Mouse (Mus musculus): ENCODE data around the gene Foxn3.
A peak's percentile ranks its signal among the peaks of the same experiment; 100 is the strongest.

Foxn3 gene

DNA sequence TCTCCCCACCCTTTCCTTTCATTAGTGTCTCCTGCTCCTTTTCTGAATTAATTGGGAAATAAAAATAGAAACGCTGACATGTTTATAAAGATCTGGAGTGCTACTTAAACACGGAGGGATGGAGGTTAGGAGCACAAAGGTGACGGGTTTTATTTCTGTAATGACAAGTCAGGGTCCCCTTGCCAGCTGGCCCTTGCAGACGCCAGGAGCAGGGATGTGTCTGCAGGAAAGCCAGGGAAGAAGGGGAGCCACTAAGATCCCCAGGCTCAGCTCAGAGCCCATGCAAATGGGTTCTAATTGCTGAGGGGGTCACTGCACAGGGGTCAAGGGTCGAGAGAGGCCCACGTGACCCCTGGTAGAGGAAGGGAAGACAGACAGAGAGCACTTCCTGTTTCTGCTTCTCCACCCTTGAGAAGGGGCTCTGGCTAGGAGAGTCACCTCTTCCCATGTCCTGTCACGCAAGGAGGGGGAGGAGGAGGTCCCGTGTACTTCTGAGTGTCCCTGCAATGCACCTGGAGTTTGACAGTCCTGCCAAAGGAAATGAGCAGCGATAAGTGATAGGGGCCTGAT is 36.7 kb downstream of the Foxn3 start:
- no peak for DNase-seq (ENCODE audit: low spot score in 2 of 2)

DNA sequence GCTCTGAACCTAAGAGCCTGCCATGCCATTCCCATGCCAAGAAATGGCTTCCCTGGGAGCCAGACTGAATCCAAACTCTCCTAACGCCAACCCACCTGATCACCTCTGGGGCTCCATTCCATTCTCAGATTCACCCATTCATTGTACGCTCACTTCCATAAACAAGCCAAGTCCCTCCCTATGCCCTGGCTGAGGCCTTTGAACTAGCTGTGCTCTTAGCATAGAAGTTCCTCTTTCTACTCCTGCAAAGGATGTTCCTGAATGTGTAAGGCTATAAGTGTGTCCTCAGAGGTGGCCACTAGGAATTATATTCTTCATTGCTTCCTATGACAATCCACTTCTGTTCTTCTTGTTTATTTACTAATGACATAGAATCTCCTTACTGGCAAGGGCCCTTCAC is 40.5 kb downstream of the Foxn3 start:
- DNase-seq (ENCODE audit: low spot score in 2 of 2), result no peak

DNA sequence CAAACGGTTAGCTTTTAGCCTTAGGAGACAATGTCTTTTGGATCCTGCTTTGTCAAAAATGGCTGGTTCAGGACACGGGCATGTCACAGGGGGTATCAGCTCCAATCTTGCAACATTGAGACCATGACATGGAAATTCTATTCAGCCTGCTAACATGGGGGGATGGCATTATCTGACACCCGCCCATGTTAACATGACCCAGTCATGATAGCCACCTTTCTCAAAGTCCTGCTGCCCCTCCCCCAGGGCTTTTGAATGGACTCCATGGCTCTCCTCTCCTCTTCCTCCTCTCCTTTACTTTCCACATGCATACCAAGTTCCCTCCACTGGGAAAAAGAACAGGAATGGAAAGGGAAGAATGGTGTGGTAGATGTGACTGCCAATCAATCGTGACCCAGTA is 43.5 kb downstream of the Foxn3 start:
- no peak for DNase-seq (ENCODE audit: low spot score in 2 of 2)

DNA sequence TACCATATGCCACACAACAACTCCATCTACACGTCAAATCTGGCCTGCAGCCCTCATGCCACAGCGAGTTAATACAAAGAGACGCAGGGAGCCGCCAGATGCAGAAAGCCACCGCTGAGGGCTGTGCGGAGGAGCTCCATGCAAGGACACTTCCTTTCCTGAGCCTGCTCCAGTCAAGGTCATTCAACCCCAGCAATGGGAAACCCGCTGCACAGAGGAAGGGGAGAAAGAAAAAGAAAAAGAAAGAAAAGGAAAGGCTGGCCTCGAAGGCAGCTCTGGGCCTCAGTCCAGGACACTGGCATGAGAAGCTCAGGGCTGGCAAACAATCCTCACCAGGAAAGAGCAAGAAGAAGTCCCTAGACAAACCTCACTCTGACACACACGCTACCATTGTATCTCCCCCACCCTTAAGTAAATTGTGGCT is 44.2 kb downstream of the Foxn3 start:
- DNase-seq (ENCODE audit: low spot score in 2 of 2), result peak in 1 of 2 experiments; percentile 55

DNA sequence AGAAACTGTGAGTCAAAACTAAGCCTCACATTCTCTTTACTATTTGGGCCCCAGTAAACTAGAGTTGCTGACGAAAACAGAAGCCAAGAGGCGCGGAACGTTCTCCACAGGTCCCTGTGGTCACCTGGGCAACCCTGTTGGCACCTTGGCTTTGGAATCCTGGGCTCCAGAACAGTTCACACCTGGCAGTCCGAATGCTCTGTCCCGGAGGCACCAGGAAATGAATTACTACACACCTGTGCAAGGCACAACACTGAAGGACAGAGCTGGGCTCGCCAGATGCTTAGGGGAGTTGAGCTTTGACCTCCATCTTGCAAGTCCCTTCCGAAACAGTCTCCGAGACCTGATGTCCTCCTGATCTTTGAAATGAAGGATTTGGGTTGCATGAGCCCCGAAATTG is 44.7 kb downstream of the Foxn3 start:
- no peak for DNase-seq (ENCODE audit: low spot score in 2 of 2)

DNA sequence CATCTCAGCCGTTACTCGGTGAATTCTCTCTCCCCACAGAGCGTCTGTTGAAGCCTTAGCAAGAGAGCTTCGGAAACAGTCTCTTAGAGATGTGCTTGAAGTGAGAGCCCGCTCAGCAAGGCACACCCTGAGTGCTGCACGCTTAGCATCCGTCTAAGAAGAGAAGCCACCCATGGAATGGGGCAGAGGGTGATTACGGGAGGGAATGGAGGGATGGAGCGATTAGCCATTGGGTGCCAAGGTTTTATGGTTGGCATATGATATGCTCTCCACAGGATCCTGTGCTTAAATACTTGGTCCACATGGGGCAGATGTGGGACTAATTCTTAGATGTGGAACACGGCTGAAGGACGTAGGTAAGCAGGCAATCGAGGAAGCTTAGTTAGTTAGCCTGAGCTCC is 45.3 kb downstream of the Foxn3 start:
- DNase-seq (ENCODE audit: low spot score in 2 of 2), result no peak

DNA sequence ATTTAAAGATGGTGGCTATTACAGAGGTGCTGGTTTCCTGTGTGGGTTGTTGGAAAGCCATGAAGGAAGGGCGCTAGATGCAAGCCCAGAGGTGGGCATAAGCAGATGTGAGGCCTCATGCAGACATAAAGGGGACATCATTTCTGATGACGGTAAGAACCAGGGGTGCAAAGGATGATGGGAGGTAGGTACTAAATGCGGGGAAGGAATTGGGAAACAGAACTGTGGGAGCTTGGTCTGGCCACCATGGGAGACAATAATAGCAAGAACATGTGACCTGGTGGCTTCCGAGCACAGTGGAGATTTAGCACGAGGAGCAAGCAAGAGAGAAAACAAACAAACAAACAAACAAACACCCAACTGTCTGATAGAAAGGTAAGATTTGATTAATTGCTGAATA is 46.1 kb downstream of the Foxn3 start:
- DNase-seq (ENCODE audit: low spot score in 2 of 2), result no peak

DNA sequence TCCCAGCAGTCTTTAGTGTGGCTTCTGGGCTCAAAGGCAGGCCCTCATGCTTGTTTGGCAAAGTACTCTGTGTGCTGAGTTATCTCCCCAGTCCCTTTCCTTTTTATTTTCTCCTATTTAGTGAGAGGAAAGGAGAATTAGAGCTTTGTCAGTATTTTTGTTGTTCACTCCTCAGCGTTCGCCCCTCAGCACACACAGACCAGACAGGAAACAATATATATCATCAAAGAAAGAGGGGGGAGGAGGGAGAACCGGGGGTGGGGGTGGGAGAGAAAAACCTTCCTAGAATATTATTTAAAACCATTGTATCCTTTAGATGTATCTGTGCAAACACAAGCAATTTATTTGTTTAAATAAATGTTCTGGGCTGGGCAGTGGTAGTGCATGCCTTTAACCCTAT is 47.9 kb downstream of the Foxn3 start:
- DNase-seq (ENCODE audit: low spot score in 2 of 2), result no peak

DNA sequence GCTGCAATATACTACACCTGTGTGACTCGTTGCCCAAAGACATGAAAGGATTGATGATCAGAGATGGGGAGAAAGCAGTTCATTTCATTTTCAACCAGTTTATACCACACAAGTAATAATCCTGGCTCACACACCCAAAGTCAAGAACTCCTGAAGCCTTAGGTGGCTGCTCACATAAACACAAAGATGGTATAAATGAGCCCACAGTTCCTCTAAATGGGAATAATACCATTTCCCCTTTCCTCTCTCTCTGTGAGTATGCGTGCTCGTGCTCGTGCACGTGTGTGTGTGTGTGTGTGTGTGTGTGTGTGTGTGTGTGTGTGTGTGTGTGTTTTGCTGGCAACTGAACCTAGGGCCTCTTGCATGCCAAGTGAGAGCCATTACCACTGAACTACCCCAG is 51.7 kb downstream of the Foxn3 start:
- DNase-seq (ENCODE audit: low spot score in 2 of 2), result no peak

DNA sequence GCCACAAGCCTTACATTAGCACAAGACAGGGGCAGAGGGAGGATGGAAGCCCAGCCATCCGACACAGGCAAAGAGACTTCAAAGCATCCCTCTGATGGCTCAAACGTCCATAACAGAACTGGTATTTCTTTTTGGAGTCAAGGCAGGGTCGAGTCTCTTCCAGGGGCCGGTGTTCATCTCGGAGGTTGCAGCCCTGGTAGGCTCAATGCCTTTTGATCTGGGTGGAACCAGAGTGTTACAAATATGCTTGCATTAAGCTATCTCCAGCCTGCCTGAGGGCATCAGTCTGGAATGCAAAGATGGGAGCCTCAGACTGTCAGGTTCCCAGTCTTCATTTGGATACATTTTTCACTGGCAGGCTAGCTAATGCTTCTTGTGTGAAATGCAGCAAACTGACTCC is 52.6 kb downstream of the Foxn3 start:
- no peak for DNase-seq (ENCODE audit: low spot score in 2 of 2)

DNA sequence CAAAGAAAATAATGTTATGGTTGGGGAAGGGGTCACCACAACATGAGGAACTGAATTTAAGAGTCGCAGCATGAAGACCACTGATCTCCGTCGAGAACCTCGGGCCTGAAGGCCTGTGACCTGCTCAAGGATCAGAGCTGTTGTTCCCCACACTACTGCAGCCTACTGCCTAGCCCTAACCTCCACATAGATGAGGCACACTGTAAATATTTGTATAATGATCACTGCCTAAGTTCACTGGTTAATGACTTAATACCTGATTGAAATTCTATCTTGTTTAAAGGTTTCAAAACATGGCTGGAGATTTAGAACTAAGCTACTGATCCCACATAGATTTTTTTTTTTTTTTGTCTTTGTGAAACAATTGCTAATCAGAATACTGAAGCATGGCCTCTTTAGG is 61.2 kb downstream of the Foxn3 start:
- no peak for DNase-seq (ENCODE audit: low spot score in 2 of 2)

DNA sequence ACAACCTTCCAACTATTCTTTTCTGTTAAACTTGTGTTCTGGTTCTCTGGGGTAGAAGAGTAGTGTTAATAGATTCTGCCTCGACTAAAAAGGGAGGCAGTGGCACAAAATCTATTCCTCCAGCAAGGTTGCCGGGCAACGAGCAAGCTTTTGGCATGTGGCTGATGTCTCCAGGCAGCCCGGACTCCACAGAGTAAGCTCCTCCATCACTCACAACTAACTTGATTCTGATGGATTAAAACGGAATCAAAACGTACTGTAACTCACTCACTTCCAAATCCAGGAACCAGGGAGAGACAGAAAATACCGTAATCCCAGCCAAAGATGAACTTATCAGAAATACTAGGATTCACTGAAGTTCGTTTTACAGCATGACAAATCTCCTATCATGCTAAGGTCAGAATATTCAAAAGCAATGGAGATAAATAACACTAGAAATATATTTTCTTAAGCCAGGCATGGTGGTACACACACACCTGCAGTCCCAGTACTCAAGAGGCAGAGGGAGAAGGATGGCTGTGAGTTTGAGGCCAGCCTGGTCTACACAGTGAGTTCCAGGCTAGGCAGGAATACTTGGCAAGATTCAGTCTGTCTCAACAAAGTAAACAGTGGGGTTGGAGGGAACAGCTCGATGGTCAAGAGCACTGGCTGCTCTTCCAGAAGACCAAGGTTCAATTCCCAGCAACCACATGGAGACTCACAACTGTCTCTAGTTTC is 64.2 kb downstream of the Foxn3 start:
- peak in 1 of 2 experiments; percentile 43 for DNase-seq (ENCODE audit: low spot score in 2 of 2)

DNA sequence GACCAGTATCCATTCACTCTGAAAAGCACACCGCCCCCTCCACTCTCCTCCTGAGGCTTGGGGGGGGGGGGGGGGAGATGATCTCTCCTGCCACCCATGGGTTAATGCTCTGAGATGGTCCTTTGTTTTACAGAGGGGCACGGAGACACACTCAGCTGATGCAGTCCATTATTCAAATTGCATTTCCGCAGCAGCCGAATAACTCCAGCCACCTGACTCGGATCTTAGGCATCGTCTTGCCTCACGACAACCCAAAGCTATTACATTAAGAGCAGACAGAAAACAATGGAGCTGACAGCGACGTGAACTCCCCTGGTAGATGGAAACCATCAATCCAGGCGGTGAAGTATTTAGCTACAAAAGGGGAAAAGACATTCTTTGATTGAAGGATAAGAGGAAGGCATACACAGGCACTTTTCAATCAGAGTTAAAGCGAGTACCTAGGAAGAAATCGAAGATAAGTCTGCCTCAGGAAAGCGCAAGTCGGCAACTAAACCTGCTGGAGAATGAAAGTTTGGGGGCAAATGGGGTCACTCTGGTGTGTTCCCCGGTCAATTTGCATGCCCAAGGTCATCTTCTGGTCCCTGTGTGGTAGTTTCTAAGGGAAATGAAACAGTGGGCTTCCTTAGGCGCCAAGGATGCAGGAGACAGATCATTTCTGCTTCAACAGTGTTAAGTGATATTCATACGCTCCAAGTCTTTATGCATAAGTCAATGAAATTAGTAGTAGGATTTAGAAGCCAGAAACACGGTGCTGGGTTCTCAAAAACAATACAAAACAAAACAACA is 65.0 kb downstream of the Foxn3 start:
- DNase-seq (ENCODE audit: low spot score in 2 of 2), result no peak

DNA sequence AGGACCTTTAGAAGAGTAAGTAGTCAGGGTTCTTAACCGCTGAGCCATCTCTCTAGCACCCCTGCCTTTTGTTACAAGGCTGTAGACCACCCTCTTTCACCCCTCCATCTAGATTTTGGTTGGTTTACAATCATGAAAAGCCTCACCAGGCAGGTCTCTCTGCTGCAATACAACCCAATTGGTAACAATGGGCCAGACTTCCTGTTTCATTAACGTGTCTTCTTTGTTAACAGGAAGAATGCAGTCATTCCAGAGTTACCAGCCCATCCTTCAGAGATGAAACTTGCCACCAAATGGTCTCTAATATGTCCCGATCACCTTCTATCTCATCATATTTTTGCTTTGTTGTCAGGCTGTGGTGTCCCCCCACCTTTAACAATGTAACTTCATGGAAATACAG is 66.4 kb downstream of the Foxn3 start:
- DNase-seq (ENCODE audit: low spot score in 2 of 2), result no peak

DNA sequence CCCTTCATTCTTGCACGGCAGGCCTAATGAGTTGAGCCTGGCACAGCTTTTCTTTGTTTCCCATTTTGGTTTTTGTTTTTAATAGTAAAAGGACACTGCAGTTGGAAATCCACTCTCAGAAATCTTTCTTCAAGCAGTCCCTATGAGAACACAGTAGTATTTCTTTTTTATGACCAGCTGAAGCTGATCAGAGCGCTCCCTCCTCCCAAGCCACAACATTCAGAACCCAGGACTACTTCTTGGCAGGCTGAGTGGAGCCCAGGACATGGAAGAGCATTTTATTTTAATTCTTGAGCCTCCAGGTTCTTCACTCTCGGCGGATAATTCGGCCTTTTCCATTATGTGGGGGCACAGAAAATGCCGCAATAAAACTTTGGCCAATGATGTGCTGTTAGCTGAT is 73.2 kb downstream of the Foxn3 start:
- no peak for DNase-seq (ENCODE audit: low spot score in 2 of 2)

DNA sequence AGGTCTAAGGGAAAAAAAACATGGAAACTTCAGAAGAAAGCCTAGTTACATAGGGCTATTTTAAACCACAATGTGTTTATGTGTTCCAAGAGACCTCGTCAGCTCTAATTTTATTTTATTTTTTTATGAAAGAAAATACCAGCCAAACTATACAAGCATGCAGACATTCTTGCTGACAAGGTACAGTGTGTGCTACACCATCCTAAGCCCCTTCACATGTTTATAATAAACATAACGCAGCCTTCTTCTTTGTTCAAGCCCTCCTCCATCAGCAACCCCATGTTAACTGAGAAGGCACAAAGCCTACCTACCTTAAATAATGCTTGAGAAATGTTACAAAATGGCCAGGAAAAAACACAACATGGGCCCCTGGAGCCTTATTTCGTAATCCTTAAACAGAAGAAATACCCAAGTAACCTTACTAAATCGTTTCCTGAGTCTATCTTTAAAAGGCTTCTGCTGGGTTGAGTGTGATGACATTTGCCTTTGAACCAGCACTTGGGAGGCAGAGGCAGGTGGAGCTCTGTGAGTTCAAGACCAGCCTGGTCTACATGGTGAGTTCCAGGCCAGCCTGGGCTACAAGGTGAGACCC is 74.3 kb downstream of the Foxn3 start:
- no peak for DNase-seq (ENCODE audit: low spot score in 2 of 2)

DNA sequence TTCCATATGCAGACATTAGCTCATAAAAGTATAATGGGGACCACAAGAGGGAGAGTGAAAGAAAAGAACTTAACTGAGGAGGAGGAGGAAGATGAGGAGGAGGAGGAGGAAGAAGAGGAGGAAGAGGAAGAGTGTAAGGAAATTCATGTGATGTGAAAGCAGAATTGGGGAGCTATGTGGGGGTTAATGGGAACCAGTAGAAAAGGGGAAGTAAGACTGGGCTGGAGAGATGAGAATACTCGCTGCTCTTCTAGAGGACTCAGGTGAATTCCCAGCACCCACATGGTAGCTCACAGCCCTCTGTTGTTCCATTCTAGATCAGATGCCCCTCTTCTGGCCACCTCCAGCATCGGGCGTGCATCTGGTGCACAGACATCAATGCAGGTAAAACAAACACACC is 83.0 kb downstream of the Foxn3 start:
- DNase-seq (ENCODE audit: low spot score in 2 of 2), result no peak

DNA sequence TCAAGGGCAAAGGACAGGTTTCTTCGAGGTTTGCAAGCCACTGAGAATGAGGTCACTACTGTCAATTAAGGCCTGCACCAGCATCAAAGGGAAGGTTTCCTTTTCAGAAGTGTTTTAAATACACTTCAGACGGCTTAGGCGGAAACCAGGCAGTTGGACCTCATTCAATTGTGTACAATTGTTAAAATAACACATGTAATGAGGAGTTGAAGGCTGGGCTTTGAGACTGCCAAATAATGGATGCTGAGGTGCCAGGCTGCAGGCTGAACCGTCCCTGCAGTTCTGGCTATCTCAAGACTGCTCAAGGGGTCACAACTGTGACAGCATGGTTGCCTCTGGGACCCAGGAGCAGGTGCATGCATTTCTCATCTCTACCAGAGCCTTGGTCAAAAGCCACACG is 89.2 kb downstream of the Foxn3 start:
- no peak for DNase-seq (ENCODE audit: low spot score in 2 of 2)

DNA sequence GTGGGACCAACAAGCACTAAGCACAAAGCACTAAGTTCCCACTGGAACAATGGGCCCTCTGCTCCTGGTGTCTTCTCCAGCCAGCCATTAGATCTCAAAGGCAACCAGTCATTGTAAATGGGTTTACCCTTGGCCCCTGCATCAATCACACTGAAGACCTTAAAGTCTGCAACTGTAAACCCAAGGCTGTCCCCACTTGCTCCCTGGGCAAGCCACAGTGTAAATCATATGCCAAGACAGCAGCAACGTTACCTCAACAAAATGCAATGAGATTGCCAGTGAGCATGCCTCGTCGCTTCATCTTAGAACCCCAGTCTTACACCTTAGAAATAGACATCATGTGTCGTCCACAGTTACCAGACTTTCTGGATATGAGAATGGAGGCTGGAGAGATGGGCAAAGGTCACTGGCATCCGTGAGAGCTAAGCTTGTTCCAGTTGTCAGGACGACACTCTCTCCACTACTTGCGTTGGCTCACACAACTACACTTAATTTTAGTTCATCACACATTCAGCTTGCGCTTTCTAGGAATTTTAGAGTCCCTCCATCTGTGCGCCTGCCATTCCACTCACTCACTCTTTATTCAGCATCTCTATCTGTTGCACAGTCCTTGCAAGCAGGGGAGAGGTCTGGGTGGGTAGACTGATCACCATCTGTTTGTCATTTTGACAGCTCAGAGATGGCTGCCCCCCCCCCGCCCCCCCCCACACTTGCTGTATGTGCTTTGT is 89.8 kb downstream of the Foxn3 start:
- DNase-seq (ENCODE audit: low spot score in 2 of 2), result no peak

DNA sequence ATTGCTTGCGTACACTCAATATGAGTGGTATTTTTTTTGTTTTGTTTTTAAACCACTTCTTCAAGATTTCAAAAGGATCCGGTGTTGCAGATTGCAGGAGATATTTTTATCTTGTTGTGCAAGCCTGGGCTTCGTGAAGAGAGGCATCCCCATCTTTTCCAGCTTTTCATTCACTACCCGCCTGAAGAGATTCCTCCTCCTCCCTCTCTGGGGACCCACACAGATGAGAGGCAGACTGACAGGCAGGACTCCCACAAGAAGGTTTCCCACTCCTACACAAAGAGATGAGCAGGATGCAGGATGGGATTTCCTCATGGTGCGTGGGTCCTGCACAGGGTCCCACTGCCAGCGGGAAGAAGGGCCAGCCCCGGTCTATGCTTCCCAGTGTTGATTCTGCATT is 92.0 kb downstream of the Foxn3 start:
- no peak for DNase-seq (ENCODE audit: low spot score in 2 of 2)

DNA sequence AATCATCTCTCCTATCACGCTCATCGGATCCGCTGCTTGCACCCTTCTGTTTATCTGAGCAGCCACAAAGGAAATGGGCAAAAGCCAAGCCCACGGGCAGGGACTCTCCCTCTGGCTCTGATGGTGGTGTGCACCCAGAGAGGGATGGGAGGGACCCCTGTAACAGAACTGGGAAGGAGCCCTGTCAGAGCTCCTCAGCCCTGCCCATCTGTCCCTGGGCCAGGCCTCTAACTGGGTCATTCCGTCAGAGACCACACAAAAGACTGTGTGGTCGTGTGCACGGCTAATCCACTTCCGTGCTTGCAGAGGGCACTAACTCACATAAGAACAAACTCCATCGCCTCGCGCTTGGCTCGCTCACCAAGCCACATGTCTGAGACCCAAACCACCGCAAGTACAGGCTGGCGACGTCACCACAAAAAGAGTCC is 95.5 kb downstream of the Foxn3 start:
- peak in 1 of 2 experiments; percentile 43 for DNase-seq (ENCODE audit: low spot score in 2 of 2)
